Mouse (Mus musculus): ENCODE measurements around the gene Ptprm. TPM values are rescaled to one million over a fixed set of nuclear protein-coding genes. Genes with fewer than 3 reads are reported as not detected.
A peak's percentile ranks its signal among the peaks of the same experiment; 100 is the strongest.

The Ptprm gene
- polyA plus RNA-seq, 1 experiment from 2014 or later, result 35.9 TPM

DNA sequence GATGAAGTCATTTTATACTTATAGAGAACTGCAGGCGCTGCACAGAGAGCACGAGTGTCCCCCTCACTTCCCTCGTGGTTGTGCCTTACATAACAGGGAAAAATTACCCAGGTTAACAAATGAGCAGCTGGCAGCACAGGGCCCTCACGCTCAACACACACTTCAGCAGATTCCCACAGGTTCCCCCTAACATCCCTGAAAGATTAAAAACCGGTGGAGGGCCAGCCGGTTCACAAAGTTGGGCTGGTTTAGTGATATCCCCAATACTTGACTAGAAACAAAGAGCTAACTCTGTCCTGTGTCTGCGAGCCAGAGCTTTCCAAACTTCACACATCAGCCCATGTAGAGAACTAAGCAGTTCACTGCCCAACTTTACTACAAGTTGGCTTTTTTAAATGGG is 3.7 kb downstream of the Ptprm start:
- Histone ChIP-seq H3K4me2 (replicated peaks; ENCODE audit: low read depth, low read length) (peak overlapping the region; percentile 77), H3K4me1 (ENCODE audit: insufficient read depth, low read depth, low read length) (peaks cover 15% of the 10 kb centered on the region), H3K9ac (replicated peaks; ENCODE audit: low read depth) (no peak overlapping the region), H3K4me3 (ENCODE audit: low read depth, low read length) (no peak overlapping the region), H3K27ac (ENCODE audit: low read length) (peak overlapping the region; percentile 39; the same call in 1 of the 2 replicates), H3K36me3 (ENCODE audit: insufficient read depth, low read length) (no peaks in the 10 kb centered on the region), H3K9me3 (ENCODE audit: low read length) (no peaks in the 10 kb centered on the region), H3K27me3 (replicated peaks; ENCODE audit: insufficient read depth, low read length) (no peaks in the 10 kb centered on the region)
- TF ChIP-seq EP300 (IDR thresholded peaks at IDR 0.05) (no peak), CTCF (IDR thresholded peaks at IDR 0.05) (no peak)
- ATAC-seq (no peak), DNase-seq (ENCODE audit: low spot score) (peak; percentile 54)
- 33% methylated on average over 7 of the region's 7 CpGs for WGBS

DNA sequence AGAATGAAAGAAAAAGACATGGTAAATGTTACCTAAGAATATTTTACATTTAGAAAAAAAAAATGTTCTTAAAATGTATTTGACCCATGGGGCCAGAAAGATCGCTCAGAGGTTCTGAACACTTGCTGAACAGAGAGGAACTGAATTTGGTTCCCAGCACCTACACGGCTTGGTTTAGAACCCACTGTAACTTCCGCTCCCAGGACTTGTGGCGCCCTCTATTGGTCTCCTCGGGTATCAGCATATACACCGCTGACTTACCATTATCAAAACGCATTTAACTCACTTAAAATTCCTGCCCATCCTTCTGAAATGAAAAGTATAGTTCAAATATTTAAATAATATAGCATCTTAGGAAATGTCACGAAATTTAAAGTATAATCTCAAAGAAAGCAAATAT is 4.7 kb downstream of the Ptprm start:
- Histone ChIP-seq H3K9ac (replicated peaks; ENCODE audit: low read depth) (no peak overlapping the region), H3K9me3 (ENCODE audit: low read length) (no peaks in the 10 kb centered on the region), H3K36me3 (ENCODE audit: insufficient read depth, low read length) (no peaks in the 10 kb centered on the region), H3K4me3 (ENCODE audit: low read depth, low read length) (no peak overlapping the region), H3K27ac (ENCODE audit: low read length) (no peak overlapping the region), H3K4me2 (replicated peaks; ENCODE audit: low read depth, low read length) (no peak overlapping the region), H3K27me3 (replicated peaks; ENCODE audit: insufficient read depth, low read length) (no peaks in the 10 kb centered on the region), H3K4me1 (ENCODE audit: insufficient read depth, low read depth, low read length) (peaks cover 15% of the 10 kb centered on the region)
- 75% methylated on average over 8 of the region's 8 CpGs for WGBS
- ATAC-seq (no peak), DNase-seq (ENCODE audit: low spot score) (no peak)
- TF ChIP-seq EP300 (IDR thresholded peaks at IDR 0.05) (no peak), CTCF (IDR thresholded peaks at IDR 0.05) (peak; percentile 55)

DNA sequence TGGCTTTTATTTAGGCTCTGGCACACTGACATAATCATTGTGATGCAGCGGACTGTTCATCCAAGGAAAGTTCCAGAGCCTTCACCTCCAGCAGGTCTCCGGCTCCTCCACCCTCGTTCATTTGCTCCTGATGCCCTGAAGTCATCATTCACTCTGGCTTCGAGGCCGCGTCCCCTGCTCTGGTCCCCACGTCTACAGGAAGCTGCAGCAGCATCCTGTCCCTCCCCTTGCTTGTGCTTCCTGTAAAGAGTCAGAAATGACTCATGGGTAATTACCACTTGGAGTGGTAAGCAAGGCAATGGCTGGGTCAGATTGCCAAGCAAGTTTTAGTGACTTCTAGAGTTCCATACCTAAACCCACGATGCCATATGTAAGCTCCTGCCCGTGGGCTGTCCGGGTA is 7.3 kb downstream of the Ptprm start:
- 61% methylated on average over 10 of the region's 10 CpGs for WGBS
- Histone ChIP-seq H3K27ac (ENCODE audit: low read length) (peak overlapping the region; percentile 73; the same call in 1 of the 2 replicates), H3K36me3 (ENCODE audit: insufficient read depth, low read length) (no peaks in the 10 kb centered on the region), H3K4me2 (replicated peaks; ENCODE audit: low read depth, low read length) (no peak overlapping the region), H3K9ac (replicated peaks; ENCODE audit: low read depth) (no peak overlapping the region), H3K4me3 (ENCODE audit: low read depth, low read length) (no peak overlapping the region), H3K4me1 (ENCODE audit: insufficient read depth, low read depth, low read length) (peaks cover 15% of the 10 kb centered on the region), H3K27me3 (replicated peaks; ENCODE audit: insufficient read depth, low read length) (no peaks in the 10 kb centered on the region), H3K9me3 (ENCODE audit: low read length) (no peaks in the 10 kb centered on the region)
- ATAC-seq (peak; percentile 30; the same call in 1 of the 2 replicates), DNase-seq (ENCODE audit: low spot score) (peak; percentile 56)
- no peak for TF ChIP-seq CTCF (IDR thresholded peaks at IDR 0.05)
- peak; percentile 71 for TF ChIP-seq EP300 (IDR thresholded peaks at IDR 0.05)

DNA sequence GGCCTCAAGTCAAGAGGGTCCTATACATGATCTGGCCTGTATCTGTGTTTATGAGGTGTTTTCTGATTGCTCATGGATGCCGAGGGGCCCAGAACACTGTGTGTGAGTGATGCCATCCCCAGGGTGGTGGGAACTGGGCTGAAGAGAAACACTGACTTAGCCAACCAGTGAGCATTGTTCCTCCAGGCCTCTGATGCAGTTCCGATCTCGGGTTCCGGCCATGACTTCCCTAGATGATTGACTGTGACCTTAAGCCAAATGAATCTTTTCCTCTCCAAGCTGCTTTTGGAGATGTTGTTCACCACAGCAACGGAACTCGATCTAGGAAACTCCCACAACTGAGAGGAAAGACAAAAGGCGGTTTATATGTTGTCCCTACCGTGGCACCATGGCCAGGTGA is 9.1 kb downstream of the Ptprm start:
- ATAC-seq (peak; percentile 70), DNase-seq (ENCODE audit: low spot score) (peak; percentile 43)
- no peak overlapping the region for H3K9ac ChIP-seq (replicated peaks; ENCODE audit: low read depth)
- H3K9me3 ChIP-seq (ENCODE audit: low read length), result no peaks in the 10 kb centered on the region
- H3K36me3 ChIP-seq (ENCODE audit: insufficient read depth, low read length), result no peaks in the 10 kb centered on the region
- WGBS, result 64% methylated on average over 8 of the region's 8 CpGs
- H3K4me1 ChIP-seq (ENCODE audit: insufficient read depth, low read depth, low read length), result peaks cover 10% of the 10 kb centered on the region; the same call in 1 of the 2 replicates
- H3K27me3 ChIP-seq (replicated peaks; ENCODE audit: insufficient read depth, low read length), result no peaks in the 10 kb centered on the region
- no peak overlapping the region for H3K4me3 ChIP-seq (ENCODE audit: low read depth, low read length)
- H3K4me2 ChIP-seq (replicated peaks; ENCODE audit: low read depth, low read length), result no peak overlapping the region
- H3K27ac ChIP-seq (ENCODE audit: low read length), result peak overlapping the region; percentile 20; the same call in 1 of the 2 replicates
- no peak for TF ChIP-seq CTCF (IDR thresholded peaks at IDR 0.05)
- TF ChIP-seq EP300 (IDR thresholded peaks at IDR 0.05), result no peak

- ATAC-seq (no peak), DNase-seq (ENCODE audit: low spot score) (no peak)
- H3K4me3 ChIP-seq (ENCODE audit: low read depth, low read length), result no peak overlapping the region
- no peaks in the 10 kb centered on the region for H3K27me3 ChIP-seq (replicated peaks; ENCODE audit: insufficient read depth, low read length)
- whole genome bisulfite sequencing, result 58% methylated on average over 2 of the region's 2 CpGs
- TF ChIP-seq CTCF (IDR thresholded peaks at IDR 0.05) (no peak), EP300 (IDR thresholded peaks at IDR 0.05) (no peak)
- H3K9ac ChIP-seq (replicated peaks; ENCODE audit: low read depth), result no peak overlapping the region
- H3K27ac ChIP-seq (ENCODE audit: low read length), result no peak overlapping the region
- H3K9me3 ChIP-seq (ENCODE audit: low read length), result no peaks in the 10 kb centered on the region
- H3K4me1 ChIP-seq (ENCODE audit: insufficient read depth, low read depth, low read length), result peaks cover 10% of the 10 kb centered on the region; the same call in 1 of the 2 replicates
- H3K4me2 ChIP-seq (replicated peaks; ENCODE audit: low read depth, low read length), result no peak overlapping the region
- H3K36me3 ChIP-seq (ENCODE audit: insufficient read depth, low read length), result no peaks in the 10 kb centered on the region
Observed at GRCm38 (mm10) chr17:67343471-67343870, 10.8 kb downstream of the Ptprm start.

DNA sequence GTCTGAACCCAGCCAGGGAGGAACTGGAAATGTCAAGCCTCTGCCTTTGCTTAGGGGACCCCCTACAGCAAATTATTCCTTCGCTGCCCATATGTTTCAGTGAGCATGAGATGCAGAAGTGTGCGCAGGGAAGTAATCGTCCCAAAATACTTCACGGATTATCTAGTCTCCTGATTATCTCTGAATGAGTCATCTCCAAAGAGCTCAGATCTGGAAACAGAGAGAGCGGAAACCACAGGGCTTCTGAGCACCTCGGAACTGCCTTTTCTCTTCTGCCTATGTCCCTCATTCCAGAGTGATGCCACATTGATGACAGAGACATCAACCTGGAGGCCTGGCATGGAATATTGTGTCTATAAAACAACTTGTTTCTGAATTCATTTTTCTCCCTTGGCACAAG is 11.3 kb downstream of the Ptprm start:
- Histone ChIP-seq H3K36me3 (ENCODE audit: insufficient read depth, low read length) (no peaks in the 10 kb centered on the region), H3K4me1 (ENCODE audit: insufficient read depth, low read depth, low read length) (peaks cover 10% of the 10 kb centered on the region; the same call in 1 of the 2 replicates), H3K4me2 (replicated peaks; ENCODE audit: low read depth, low read length) (no peak overlapping the region), H3K9me3 (ENCODE audit: low read length) (no peaks in the 10 kb centered on the region), H3K9ac (replicated peaks; ENCODE audit: low read depth) (no peak overlapping the region), H3K27me3 (replicated peaks; ENCODE audit: insufficient read depth, low read length) (no peaks in the 10 kb centered on the region), H3K4me3 (ENCODE audit: low read depth, low read length) (no peak overlapping the region), H3K27ac (ENCODE audit: low read length) (no peak overlapping the region)
- ATAC-seq, result no peak
- DNase-seq (ENCODE audit: low spot score), result no peak
- 81% methylated on average over 6 of the region's 6 CpGs for WGBS
- no peak for TF ChIP-seq EP300 (IDR thresholded peaks at IDR 0.05)

GRCm38 (mm10) chr17:67340362-67340761 is 13.9 kb downstream of the Ptprm start:
- Histone ChIP-seq H3K27ac (ENCODE audit: low read length) (no peak overlapping the region), H3K4me3 (ENCODE audit: low read depth, low read length) (no peak overlapping the region), H3K27me3 (replicated peaks; ENCODE audit: insufficient read depth, low read length) (no peaks in the 10 kb centered on the region), H3K4me2 (replicated peaks; ENCODE audit: low read depth, low read length) (no peak overlapping the region), H3K9me3 (ENCODE audit: low read length) (no peaks in the 10 kb centered on the region), H3K36me3 (ENCODE audit: insufficient read depth, low read length) (no peaks in the 10 kb centered on the region), H3K4me1 (ENCODE audit: insufficient read depth, low read depth, low read length) (no peaks in the 10 kb centered on the region), H3K9ac (replicated peaks; ENCODE audit: low read depth) (no peak overlapping the region)
- WGBS, result 83% methylated on average over 6 of the region's 6 CpGs
- DNase-seq (ENCODE audit: low spot score) (no peak), ATAC-seq (no peak)
- TF ChIP-seq EP300 (IDR thresholded peaks at IDR 0.05) (no peak), CTCF (IDR thresholded peaks at IDR 0.05) (no peak)
